Mouse (Mus musculus): ENCODE data around the gene Heyl.

The Heyl gene

DNA sequence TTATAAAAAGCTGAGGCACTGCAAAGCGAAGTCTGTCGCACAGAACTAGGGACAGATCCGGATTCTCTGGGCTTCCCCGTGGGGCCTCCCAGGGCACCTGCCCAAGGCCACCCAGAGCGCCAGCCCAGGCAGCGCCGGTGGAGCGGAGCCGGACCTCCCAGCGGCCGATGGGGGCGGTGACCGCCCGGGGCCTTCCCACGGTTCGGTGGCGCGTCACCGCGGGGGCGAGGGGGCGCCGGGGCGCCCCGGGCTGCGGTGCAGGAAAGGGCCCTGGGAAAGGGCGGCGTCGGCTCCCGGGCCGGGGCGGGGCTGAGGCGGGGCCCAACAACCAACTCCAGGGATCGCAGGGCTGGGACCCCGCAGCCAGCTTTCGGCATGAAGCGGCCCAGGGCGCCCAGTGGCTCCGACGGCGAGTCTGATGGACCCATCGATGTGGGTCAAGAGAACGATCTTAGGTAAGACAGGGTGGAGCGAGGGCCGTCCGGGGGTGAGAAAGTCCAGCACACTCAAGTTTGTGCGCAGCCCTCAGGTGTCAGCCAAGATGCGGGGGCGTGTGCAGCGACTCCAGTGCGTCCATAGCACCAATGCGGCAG is at the start of gene Heyl:
Gene Heyl (plus strand): TSS at position 65 of the 593 bp plus-strand sequence.
- DNase-seq (ENCODE audit: low read depth, low spot score) = no peak

DNA sequence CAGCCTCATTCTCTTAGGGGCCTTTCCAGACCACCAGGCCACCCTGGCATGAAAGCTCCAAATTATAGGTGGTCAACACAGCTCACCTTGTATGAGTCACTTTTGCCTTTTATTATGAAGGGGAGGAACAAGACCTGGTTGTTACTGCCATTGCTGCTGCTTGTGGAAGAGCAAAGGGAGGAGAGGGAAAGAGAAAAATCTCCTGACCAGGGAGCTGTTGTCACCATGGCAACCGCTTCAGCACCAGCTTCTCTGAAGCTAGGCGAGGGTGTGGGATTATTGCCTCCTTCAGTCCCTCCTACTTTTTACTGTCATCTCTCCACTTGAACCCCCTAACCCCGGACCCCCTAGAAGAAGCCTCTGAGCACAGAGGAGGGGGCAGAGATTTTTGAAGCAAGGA is 48.5 kb upstream of the Heyl start:
- no peak for DNase-seq (ENCODE audit: low read depth, low spot score)

DNA sequence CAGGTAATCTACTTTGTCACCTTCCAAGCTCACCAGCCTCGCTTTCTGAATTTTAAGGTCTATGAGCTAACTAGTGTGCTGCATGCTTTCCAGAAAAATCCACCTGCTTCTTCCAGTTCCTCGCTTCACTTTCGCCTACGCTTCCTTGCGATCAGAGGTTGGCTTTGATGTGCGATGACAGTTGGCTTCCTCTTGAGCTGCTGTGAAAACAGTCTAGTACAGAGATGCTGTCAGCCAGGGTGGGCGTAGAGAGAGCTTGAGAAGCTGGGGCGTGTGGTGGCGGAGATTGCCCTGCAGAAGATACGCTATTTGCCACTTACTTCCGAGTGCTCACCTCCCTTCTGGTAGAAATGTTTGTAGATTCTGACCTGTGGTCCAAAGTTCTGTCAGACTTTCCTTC is 41.0 kb upstream of the Heyl start:
- DNase-seq (ENCODE audit: low read depth, low spot score) = no peak

DNA sequence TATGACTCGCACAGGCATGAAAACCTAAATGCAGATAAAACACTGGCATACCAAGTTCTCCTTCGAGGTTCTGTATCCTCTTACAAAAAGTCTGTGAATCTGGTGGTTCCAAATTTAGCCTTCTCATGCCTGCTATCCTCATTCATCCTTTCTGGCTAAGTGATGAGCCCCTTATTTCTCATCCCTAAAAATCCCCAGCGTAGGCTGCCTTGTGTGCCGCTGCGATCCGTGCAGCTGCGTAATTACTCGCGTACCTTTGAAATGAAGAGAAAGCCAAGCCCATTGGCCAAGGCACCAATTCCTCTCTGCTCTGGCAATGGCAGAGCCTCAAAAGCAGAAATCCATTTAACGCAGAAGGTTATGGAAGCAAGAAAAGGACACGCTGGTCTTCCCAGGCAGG is 39.6 kb upstream of the Heyl start:
- DNase-seq (ENCODE audit: low read depth, low spot score) = no peak

DNA sequence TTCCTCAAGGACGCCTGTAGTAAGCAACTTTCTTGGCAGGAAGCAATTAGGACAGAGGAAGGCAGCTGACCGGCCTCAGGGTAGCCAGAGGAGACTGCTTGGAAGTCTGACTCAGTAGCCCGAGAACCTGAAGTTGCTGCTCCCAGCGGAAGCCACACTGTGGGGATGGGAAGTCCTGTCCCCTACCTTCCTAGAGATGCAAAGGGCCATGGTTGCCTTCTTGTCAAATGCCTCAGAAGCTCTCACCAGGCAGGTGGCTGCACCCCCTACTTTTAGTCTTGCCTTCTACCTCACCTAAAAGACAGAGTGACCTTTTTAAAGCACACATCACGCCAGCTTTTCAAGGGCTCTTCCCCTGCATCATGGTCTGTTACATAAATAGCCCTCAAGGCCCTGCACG is 36.7 kb upstream of the Heyl start:
- DNase-seq (ENCODE audit: low read depth, low spot score) = no peak

DNA sequence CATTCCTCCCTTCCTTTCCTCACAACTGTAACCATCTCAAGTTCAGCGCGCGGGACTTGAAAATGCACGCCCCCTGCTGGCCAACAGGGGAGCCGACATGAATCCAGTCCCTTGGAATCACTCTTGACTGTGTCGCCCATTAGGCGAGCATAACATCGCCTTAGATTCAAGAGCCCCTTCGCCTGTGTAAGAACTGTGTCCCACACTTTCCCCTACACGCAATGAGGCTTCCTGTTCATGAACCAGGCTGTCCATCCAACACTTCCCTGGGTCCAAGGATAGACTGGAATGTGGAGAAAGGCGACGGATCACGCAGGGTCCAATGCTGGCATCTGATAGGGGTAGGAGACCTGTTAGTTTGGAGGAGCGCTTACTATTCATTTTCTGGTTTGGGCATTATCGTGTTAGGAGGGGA is 32.6 kb upstream of the Heyl start:
- peak; percentile 55 for DNase-seq (ENCODE audit: low read depth, low spot score)

DNA sequence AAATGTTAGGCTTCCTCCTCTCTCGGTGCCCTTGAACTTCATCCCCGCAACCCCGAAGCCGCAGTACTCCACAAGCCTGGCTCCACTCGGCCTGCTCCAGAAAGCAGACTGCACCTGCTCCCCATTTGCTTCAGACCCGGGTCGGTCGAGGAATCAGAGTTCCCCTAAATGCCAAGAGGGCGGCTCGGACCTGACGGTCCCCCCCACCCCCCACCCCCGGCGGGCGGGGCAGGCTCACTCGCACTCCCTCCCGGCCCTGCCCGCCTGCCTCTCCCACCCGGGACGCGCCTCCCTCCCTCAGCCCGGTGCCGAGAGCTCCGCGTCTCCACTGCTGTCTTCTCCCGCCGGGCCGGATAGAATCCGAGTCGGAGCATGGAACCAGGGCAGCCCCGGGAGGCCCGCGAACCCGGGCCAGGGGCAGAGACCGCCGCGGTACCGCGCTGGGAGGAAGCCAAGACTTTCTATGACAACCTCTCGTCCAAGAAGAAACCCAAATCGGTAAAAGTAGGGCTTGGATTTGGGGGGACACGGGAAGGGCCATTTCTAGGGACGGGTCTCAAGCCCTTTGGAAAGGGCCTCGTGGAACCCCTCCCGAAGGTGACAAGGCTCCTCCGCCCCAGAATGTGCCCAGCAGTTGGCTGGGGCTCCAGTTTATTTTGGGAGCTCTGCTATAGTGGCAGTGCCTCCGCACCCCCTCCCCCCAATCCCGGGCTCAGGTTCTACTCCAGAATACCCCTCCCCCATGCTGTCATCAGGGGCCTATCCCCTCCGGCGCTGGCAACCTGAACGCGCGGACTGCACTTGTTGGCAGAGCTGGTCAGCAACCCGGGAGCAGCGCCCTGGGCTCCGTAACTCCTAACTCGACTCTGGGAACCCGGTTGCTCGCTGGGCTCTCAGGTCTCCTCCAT is 31.9 kb upstream of the Heyl start, which contains the start of gene Nt5c1a:
Gene Nt5c1a (plus strand): TSS at position 319 of the 908 bp plus-strand sequence.
- DNase-seq (ENCODE audit: low read depth, low spot score) = no peak

DNA sequence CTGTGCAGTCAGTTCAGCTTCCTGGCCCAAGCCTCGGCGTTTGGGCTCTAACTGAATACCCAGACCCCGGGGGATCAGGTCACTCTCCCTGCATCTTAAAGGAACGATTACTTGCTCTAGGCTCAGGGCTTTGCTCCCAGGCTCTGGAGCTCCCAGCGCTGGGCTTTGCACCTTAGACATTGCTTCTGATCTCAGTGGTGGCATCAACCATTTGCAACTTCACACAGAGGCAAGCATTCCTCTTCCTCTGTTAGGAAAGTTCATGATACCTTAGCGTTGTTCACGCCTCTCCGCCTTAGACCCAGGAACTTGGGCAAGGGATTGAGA is 31.3 kb upstream of the Heyl start:
- DNase-seq (ENCODE audit: low read depth, low spot score) = no peak

DNA sequence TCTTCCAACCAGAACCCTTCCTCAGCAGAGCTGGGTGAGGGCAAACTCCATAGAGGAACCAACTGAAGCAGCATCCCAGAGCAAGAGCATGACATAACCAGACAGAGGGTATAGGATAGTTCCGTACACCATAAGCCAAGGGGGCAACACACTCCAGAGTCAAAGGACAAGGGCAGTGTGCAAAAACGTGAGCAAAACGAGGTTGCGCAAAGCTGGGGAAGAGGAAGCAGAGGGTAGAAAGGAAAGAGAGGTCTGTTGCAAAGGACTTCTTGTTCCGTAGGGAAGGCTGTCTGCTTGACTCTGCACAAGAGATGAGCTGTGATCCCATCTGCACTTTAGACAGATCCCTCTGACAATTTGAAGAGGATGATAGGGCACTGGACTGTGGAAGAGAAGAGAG is 26.0 kb upstream of the Heyl start:
- no peak for DNase-seq (ENCODE audit: low read depth, low spot score)

DNA sequence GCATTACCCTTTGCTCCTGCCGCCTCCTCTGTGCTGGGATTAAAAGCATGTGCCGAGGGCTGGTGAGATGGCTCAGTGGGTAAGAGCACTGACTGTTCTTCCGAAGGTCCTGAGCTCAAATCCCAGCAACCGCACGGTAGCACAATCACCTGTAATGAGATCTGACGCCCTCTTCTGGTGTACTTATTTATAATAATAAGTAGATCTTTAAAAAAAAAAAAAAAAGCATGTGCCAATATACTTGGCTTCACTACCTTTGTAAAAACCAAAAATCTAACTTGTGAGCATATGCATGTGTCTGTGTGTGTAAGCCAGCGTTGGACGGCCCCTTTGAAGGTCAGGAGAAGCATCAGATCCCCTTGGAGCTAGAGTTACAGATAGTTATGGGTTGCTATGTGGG is 22.4 kb upstream of the Heyl start:
- DNase-seq (ENCODE audit: low read depth, low spot score) = no peak

DNA sequence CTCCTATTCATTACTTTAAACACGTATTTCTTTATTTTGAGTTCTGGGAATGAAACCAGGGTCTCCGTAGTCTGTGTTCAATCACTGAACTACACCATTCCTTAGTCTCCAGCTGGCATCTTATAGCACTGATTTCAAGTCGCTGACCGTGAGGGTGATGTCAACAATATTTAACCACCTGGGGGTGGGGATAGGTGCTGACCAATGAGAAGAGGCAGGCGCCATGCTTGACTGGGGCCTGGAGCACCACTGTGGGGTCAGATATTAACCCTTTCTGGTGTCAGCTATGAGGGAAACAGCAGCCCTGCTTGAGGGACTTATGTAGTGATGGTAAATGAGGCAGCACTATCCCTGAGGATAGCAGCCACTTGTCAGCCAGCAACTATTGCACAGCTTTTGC is 21.9 kb upstream of the Heyl start:
- no peak for DNase-seq (ENCODE audit: low read depth, low spot score)

DNA sequence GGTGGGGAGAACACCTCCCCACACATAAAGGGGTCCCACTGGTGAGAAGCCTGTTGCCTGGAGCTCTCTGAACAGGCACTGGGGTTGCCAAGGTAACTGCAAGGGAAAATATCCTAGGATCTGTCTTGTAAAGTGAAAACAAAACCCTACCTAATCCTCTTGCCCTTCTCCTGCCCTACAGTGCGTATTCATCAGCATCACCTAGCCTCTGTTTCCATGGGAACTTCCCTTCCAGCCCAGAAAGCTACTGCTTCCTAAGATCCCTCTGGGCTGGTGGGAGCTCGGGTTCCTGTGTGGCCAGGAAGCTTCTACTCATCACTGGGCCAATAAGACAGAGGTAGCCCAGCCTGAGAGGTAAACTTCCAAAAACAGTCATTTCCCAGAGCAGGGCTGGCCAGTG is 21.0 kb upstream of the Heyl start:
- DNase-seq (ENCODE audit: low read depth, low spot score) = no peak

DNA sequence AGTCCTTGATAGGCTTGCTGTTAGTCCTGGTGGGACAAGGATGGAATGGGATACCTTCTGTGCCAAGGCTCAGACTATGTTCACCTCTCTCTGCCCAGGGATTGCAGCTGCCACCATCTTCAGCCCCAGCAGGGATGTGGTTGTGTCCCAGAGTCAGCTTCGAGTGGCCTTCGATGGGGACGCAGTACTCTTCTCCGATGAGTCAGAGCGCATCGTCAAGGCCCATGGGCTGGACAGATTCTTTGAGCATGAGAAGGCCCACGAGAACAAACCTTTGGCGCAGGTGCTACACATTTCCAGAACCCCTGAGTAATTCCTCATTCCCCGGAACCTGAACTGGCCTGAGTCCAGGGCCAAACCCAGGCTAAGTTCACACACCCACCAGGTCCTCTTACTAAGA is 19.4 kb upstream of the Heyl start:
- no peak for DNase-seq (ENCODE audit: low read depth, low spot score)

DNA sequence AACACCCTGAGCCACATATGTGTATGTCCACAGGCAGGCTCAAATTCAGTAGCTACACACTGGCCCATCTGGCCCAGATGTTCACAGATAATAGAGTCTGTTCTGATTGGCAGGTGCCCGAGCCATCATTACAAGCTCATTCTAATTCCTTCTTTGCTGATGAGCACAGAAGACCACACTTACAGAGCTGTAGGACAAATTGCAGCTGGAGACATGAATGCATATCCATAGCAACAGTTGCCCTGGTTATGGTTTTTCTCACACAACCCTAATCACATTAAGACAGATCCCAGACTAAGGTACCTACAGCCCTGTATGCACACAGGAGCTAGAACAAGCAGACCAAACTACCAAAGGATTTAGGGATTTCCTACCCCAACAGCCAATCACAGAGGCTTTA is 18.0 kb upstream of the Heyl start:
- DNase-seq (ENCODE audit: low read depth, low spot score) = no peak

DNA sequence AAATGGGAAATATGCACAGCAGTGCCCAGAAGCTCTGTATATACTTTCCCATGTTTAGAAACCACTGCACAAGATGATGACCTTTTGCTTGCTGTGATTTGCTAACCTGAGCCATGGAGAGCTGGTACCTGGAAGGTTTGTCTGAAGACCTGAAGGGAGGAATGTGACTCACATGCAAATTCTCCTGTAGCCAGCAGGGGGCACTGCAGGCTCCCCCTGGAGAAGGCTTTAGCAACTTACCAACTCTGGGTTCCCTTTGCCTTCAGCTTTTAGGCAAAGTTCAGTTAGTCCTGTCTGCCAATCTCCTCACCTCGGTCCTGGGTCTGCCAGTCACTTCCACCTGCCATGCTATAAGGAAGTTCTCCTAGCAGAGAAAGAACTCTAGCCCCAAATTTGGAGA is 16.6 kb upstream of the Heyl start:
- no peak for DNase-seq (ENCODE audit: low read depth, low spot score)

DNA sequence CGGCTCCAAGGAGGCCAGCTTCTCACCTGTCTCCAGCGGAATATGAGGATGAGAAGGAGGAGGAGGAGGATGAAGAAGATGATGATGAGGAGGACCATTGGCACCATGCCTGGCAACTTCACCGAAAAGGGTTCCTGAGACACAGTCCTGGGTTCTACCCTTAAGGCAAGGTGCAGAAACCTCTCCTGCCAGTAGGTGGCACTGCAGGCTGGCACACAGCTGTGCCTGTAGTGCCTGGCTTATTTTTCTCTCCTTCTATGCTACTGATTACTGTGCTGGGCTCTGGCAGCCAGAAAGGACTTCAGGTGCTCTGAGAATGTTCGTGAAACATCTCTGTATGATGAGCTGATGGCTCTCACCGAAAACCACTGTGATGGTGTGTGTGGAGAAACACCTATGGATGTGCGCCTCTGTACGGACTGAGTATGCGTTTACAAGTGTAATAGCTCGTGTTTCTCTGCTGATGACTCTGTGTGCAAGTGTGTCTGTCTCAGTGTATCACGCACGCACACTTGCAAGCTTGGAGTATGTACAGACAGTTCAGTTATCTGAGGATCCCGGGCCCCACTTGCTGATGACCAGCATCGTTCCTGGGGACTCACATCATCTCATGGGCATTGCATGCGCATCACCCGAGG is 13.5 kb upstream of the Heyl start:
- peak; percentile 61 for DNase-seq (ENCODE audit: low read depth, low spot score)

DNA sequence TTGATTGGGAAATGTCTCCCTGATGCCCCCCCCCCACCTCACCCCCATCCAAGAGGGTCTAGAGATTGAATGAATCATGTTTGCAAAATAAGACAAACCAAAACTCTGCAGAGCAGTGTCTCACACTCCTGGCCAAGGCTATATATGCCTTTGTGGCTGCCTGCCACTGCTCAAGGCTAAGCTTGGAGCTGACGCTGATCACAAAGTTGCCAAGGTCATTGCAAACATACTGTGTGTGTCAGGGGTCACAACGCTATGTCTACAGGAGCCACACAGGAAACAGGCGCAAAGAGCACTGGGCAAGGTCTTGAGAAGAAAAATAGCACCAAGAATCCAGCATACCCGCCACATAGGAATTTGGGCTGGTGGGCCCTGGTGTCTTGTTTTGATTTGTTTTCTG is 12.7 kb upstream of the Heyl start:
- no peak for DNase-seq (ENCODE audit: low read depth, low spot score)

DNA sequence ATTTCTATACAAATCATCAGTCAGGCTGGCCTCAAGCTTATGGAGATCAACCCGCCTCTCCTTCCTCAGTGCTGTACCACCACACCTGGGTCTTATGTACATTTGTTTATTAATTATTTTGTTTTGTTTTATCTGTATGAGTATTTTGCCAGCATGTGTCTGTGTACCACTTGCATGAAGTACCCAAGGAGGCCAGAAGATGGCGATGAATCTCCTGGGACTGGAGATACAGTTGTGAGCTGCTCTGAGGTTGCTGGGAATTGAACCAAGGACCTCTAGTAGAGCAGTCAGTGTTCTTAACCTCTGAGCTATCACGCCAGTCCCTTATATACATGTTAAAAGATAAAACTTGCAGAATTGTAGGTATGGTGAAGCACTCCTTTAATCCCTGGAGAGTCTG is 10.0 kb upstream of the Heyl start:
- no peak for DNase-seq (ENCODE audit: low read depth, low spot score)

DNA sequence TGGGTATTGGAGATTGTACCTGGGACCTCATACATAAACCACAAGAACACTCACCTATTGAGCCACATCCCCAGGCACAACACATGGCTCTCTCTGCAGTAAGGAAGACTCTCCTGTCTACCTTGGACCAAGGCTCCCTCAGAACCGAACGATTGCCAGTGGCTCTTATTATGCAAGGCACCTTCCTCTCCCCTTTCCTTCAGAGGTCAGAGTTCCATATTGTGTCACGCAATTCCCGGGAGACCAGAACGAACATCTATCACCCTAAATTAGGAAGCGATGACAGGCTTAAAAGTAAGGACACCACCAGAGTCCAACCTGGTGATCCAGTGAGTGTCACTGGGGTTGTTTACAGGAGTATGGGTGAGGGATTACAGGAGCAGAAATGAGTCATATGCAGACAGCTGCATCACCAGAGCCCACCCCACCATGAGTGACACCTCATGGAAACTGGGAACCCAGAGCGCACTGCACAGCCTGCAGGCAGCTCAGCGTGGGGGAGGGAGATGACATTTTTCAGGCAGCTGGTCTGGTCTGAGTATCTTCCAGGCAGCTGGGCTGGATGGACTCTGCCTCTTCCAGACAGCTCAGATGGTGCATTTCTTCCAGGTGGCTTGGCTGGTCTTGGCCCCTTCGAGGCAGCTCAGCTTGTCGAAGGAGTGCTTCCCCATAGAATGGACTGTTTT is 7.5 kb upstream of the Heyl start:
- no peak for DNase-seq (ENCODE audit: low read depth, low spot score)

DNA sequence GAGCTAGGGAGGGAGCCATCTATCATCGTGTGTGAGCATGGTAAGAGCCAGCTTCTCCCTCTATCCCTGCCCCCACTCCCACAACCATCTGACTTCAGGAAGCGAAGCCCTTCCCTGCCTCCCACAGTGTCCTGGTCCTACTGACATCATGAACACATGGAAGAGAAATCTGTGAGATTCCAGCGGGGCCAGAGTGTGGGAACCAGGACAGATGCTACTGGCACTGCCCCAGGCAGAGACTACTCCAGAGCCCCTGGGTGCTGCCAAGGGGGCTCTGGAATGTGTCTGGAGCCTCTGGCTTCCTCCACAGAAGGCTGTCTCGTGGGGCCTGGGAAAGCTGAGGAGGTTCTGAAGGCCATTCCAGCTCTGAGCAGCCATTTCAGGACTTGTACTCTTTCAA is 5.6 kb upstream of the Heyl start:
- no peak for DNase-seq (ENCODE audit: low read depth, low spot score)

DNA sequence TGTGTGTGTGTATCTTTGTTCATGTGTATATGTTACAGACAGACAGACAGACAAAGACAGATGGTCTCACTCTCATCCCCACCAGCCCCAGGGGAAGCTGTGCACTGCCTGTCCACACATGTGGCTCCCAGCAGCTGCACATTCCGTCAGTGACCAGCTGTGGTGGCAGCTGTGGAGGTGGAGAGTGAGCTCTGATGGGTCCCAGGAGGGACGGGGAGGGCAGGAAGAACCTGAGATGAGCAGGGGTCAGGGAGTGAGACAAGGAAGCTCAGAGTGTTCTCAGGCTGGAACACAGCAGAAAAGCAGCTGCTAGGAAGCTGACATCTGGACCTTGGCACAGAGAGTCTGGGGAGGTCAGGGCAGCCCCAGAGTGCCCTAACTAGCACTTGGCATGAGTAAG is 5.1 kb upstream of the Heyl start:
- DNase-seq (ENCODE audit: low read depth, low spot score) = no peak

DNA sequence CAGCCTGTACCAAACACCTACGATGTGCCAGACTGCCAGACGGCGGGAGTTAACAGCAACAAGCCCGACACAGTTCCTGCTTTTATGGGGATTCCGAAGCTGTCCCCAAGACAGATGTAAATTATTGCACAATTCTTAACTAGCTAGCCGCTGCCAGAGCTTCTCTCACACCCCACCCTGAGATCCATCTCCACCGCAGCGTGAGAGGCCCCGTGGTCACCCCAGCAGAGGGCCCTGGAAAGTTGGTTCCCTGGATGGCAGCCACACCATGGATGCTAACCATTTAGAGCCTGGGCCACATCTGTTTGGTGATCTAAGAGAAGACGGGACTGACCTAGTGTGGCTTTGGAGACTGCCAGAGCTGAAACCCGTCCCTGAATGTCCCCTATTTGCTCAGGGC is 4.2 kb upstream of the Heyl start:
- no peak for DNase-seq (ENCODE audit: low read depth, low spot score)
